Mouse (Mus musculus): ENCODE data around the gene Gm3072.
"Not testable (repeated sequence)": the region's sequence is repeated elsewhere in the genome, so short reads cannot be mapped to it uniquely, and the experiment has no call there.

Gm3072 gene

GRCm38 (mm10) chr14:41624512-41624911 lies at the start of gene Gm3072:
TSS of gene Gm3072 (minus strand) at chr14:41624612.
- DNase-seq (ENCODE audit: low read depth) = not testable (repeated sequence)

- DNase-seq (ENCODE audit: low read depth) = not testable (repeated sequence)
Observed at GRCm38 (mm10) chr14:41648176-41648575, 23.8 kb upstream of the Gm3072 start.

- not testable (repeated sequence) for DNase-seq (ENCODE audit: low read depth)
Observed at GRCm38 (mm10) chr14:41646387-41646786, 22.0 kb upstream of the Gm3072 start, which contains the start of gene Gm3676. TSS of gene Gm3676 (minus strand) at chr14:41646487.

- not testable (repeated sequence) for DNase-seq (ENCODE audit: low read depth)
Observed at GRCm38 (mm10) chr14:41630144-41630543, 5.7 kb upstream of the Gm3072 start.

GRCm38 (mm10) chr14:41622535-41622934 lies 1.9 kb downstream of the Gm3072 start:
- DNase-seq (ENCODE audit: low read depth) = not testable (repeated sequence)

- not testable (repeated sequence) for DNase-seq (ENCODE audit: low read depth)
Observed at GRCm38 (mm10) chr14:41610690-41611089, 13.7 kb downstream of the Gm3072 start.

GRCm38 (mm10) chr14:41600935-41601334 lies 23.5 kb downstream of the Gm3072 start:
- not testable (repeated sequence) for DNase-seq (ENCODE audit: low read depth)

GRCm38 (mm10) chr14:41586346-41586745 lies 38.1 kb downstream of the Gm3072 start:
- DNase-seq (ENCODE audit: low read depth) = not testable (repeated sequence)

GRCm38 (mm10) chr14:41572911-41573310 lies 51.5 kb downstream of the Gm3072 start, which contains the start of gene 1700049E17Rik2:
TSS of gene 1700049E17Rik2 (plus strand) at chr14:41573211.
- DNase-seq (ENCODE audit: low read depth) = not testable (repeated sequence)
